Mouse (Mus musculus) limb, embryonic 10.5 days (tissue): ENCODE data around the gene Styxl1. TPM values are rescaled to one million over a fixed set of nuclear protein-coding genes. Genes with fewer than 3 reads are reported as not detected.

Experiments
- DNase-seq: peaks from one replicate; pipeline ENCODE4 v3.0.0-alpha.2; 2017; ENCODE audit warnings: low spot score
- H3K27ac ChIP-seq: fragments of 300-500 bp; sonication (generic); 2 replicates; pipeline ENCODE4 v1.5.1; 2016; ENCODE audit warnings: mild to moderate bottlenecking
- H3K27me3 ChIP-seq: fragments of 300-500 bp; sonication (generic); 2 replicates; pipeline ENCODE4 v1.6.1; 2016; ENCODE audit warnings: low read depth, mild to moderate bottlenecking; ENCODE audit not compliant: poor library complexity, severe bottlenecking
- H3K36me3 ChIP-seq: fragments of 300-500 bp; sonication (generic); 2 replicates; pipeline ENCODE4 v1.6.1; 2016; ENCODE audit warnings: mild to moderate bottlenecking, moderate library complexity
- H3K4me1 ChIP-seq: fragments of 300-500 bp; sonication (generic); 2 replicates; pipeline ENCODE4 v1.6.1; 2016
- H3K4me3 ChIP-seq: fragments of 300-500 bp; sonication (generic); 2 replicates; pipeline ENCODE4 v1.5.1; 2016; ENCODE audit warnings: mild to moderate bottlenecking, moderate library complexity
- H3K9me3 ChIP-seq: fragments of 300-500 bp; sonication (generic); replicated peaks from 2 replicates; pipeline ENCODE4 v1.6.1; 2016; ENCODE audit warnings: mild to moderate bottlenecking
- WGBS: fragments of 180-500 bp; shearing (Covaris S2); methylation state at CpG from one replicate; pipeline ENCODE4 v1.1.7; 2016; 5-methylcytosine and 5-hydroxymethylcytosine counted together
- polyA plus RNA-seq: library from polyadenylated mRNA; unstranded; fragments of >200 nt; fragmentation: Nextera tagmentation; extraction: Ambion mirVana; gene quantifications from 2 replicates; pipeline ENCODE4 v1.2.1, GENCODE M21; 2016

Styxl1 gene
- polyA plus RNA-seq, 1 experiment from 2014 or later: not detected

DNA sequence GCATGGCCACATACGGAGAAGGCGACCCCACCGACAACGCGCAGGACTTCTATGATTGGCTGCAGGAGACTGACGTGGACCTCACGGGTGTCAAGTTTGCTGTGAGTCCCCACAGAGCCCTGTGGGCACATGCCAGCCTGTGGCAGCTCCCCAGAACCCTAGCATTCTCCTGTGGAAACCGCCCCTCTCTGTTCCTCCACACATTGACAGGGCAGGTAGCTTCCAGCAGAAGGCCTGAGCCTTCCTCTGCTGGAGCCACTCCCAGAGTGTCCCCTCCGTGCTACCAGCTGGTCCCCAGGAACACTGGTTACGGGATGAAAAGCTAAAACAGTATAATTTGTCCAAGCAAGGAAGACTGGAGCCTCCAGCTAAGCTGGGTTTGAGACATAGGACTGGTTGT lies 47.9 kb downstream of the Styxl1 start:
- H3K4me1 ChIP-seq: peaks cover 30% of the 10 kb centered on the region
- peak overlapping the region; percentile 14; the same call in 1 of the 2 replicates for H3K27ac ChIP-seq
- peaks cover 85% of the 10 kb centered on the region for H3K36me3 ChIP-seq
- WGBS: 96% methylated on average over 10 of the region's 10 CpGs
- no peaks in the 10 kb centered on the region for H3K27me3 ChIP-seq
- H3K9me3 ChIP-seq: no peaks in the 10 kb centered on the region
- no peak overlapping the region for H3K4me3 ChIP-seq
- DNase-seq: no peak

DNA sequence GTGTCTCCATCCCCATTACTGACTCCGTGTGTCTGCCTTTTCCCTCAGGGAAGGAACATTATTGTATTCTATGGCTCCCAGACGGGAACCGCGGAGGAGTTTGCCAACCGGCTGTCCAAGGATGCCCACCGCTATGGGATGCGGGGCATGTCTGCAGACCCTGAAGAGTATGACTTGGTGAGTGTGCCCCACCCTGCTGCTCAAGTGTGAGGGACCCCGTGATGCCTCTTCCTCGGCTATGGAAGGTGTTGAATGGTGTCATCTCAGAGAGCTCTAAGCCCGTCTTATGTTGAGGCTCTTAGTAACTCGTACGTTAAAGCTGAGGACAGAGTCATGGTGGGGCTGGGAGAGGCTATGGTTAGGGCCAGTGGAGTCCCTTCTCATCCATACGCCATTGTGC lies 48.8 kb downstream of the Styxl1 start:
- Histone ChIP-seq H3K36me3 (peaks cover 76% of the 10 kb centered on the region), H3K4me3 (no peak overlapping the region), H3K9me3 (no peaks in the 10 kb centered on the region), H3K27ac (no peak overlapping the region), H3K4me1 (peaks cover 39% of the 10 kb centered on the region), H3K27me3 (no peaks in the 10 kb centered on the region)
- 92% methylated on average over 13 of the region's 13 CpGs for WGBS
- DNase-seq: no peak

DNA sequence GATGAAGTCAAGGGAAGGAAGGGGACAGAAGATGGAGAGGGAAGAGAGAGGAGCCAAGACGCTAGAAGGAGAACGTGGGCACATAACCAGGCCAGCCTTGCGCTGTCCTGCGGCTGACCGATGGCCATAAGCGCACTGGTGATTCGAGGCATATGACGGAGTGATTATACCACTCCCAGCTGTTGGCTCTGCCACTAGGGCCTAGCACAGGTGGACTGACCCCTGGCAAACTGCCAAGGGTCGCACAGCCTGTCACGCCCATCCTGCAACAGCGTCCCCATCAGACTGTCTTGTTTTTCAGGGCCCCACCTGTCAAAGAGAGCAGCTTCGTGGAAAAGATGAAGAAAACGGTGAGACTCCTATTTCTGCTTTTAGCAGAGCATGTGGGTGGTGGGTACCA lies 49.8 kb downstream of the Styxl1 start:
- Histone ChIP-seq H3K9me3 (no peaks in the 10 kb centered on the region), H3K27me3 (no peaks in the 10 kb centered on the region), H3K36me3 (peaks cover 68% of the 10 kb centered on the region), H3K4me3 (no peak overlapping the region), H3K4me1 (peaks cover 49% of the 10 kb centered on the region), H3K27ac (0 out of 2 replicates have a peak overlapping the region, but pooled peaks have one; percentile 20)
- DNase-seq: no peak
- WGBS: 95% methylated on average over 13 of the region's 13 CpGs

DNA sequence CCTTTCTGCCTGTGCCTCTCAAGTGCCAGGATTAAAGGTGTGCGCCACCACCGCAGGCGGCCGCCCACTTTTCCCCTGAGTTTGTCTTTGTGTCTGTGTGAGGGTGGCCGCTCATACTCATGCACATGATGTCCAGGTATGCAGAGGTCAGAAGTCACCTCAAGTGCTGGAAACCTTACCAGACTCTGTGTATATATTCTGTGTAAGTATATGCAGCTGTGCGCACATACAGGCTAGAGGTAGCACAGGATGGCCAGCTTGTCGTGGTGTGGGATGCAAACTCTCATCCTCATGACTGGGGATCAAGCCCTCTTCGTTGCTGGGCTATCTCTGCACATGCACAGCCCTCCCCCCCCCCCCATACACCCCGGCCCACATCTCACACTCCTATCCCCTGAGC lies 50.3 kb downstream of the Styxl1 start:
- peaks cover 63% of the 10 kb centered on the region for H3K36me3 ChIP-seq
- H3K4me3 ChIP-seq: no peak overlapping the region
- DNase-seq: no peak
- peak overlapping the region; percentile 94; the same call in 1 of the 2 replicates for H3K27ac ChIP-seq
- no peaks in the 10 kb centered on the region for H3K9me3 ChIP-seq
- H3K27me3 ChIP-seq: no peaks in the 10 kb centered on the region
- WGBS: 93% methylated on average over 9 of the region's 9 CpGs
- peaks cover 54% of the 10 kb centered on the region for H3K4me1 ChIP-seq

DNA sequence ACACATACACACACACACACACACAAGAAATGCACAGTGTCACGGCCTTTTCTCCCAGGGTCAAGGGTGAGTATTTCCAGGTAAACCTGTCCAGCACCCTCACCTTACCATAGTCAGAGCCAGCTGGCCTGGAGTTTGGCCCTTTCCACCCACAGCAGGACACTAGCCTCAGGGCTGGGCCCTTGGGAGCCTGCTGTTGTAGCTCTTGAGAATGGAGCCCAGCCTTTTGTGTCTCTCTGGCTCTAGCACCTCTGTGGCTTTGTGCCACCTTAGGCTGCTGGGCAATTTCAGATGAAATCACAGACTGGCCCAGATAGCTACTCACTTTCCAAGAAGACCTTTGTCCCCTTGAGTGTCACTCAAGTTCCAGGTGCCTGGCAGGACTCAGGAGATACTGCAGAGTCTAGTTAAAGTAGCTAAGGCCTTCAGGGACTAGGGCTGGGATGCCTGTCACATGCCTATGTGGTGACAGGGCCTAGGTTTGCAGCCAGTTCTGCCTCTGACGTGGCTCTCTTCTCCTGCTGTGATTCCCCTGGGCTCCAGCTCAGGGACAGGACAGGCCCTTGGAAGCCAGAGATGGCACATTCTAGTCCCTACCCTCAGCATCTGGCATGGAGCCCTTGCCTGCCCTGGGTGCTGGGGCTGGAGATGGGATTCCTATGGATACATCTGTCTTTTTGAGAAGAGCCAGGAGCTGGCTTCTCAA lies 51.4 kb downstream of the Styxl1 start:
- H3K4me1 ChIP-seq: peaks cover 64% of the 10 kb centered on the region
- H3K4me3 ChIP-seq: peak overlapping the region; percentile 55
- no peaks in the 10 kb centered on the region for H3K9me3 ChIP-seq
- peak overlapping the region; percentile 94 for H3K27ac ChIP-seq
- 79% methylated on average over 2 of the region's 2 CpGs for WGBS
- DNase-seq: no peak
- peaks cover 55% of the 10 kb centered on the region for H3K36me3 ChIP-seq
- no peaks in the 10 kb centered on the region for H3K27me3 ChIP-seq

DNA sequence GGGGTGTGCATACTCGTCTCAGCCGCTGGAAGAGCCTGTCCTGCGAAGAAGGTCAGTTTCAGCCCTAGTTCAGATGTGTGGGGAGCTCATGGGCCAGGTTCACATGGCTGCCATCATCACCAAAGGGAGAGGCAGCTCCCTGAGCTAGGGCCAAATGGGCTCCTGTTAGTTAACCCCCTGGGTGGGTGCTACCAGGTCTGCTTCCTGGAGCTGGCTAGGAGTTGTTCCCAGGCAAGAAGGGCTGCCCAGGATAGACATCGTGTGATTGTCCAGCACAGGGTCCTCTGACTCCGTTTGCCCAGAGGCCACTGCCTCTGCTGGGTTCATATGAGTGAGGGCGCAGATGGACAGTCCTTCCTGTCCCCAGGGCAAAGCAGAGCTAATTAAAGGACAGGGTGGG lies 52.2 kb downstream of the Styxl1 start:
- Histone ChIP-seq H3K36me3 (peaks cover 49% of the 10 kb centered on the region), H3K9me3 (no peaks in the 10 kb centered on the region), H3K4me3 (peak overlapping the region; percentile 55), H3K4me1 (peaks cover 64% of the 10 kb centered on the region), H3K27ac (peak overlapping the region; percentile 94), H3K27me3 (no peaks in the 10 kb centered on the region)
- WGBS: 24% methylated on average over 6 of the region's 6 CpGs
- no peak for DNase-seq

DNA sequence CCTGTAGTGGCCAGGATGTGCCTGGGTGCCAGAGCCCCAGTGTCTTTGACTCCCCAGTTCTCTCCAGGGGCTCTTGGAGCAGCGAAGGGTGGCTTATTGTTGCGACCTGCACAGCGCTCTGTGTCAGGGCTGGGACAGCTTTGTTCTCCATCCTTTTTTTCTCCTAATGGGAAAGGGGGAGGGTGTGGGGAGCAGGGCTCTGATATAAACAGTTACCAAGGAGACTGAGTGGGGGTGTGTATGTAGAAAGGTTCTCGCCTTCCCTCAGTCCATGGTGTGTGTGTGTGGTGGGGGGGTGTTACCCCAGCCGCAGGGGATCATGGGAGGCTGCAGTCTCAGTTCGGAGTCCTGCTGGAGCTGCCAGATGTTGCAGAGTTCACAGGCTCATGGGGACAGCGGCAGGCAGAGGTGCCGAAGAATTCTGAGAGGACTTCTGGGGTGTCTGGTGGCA lies 52.8 kb downstream of the Styxl1 start:
- DNase-seq: peak; percentile 82
- Histone ChIP-seq H3K27me3 (no peaks in the 10 kb centered on the region), H3K4me3 (peak overlapping the region; percentile 55), H3K9me3 (no peaks in the 10 kb centered on the region), H3K4me1 (peaks cover 65% of the 10 kb centered on the region), H3K36me3 (peaks cover 46% of the 10 kb centered on the region), H3K27ac (peak overlapping the region; percentile 94)
- WGBS: 2% methylated on average over 8 of the region's 8 CpGs

DNA sequence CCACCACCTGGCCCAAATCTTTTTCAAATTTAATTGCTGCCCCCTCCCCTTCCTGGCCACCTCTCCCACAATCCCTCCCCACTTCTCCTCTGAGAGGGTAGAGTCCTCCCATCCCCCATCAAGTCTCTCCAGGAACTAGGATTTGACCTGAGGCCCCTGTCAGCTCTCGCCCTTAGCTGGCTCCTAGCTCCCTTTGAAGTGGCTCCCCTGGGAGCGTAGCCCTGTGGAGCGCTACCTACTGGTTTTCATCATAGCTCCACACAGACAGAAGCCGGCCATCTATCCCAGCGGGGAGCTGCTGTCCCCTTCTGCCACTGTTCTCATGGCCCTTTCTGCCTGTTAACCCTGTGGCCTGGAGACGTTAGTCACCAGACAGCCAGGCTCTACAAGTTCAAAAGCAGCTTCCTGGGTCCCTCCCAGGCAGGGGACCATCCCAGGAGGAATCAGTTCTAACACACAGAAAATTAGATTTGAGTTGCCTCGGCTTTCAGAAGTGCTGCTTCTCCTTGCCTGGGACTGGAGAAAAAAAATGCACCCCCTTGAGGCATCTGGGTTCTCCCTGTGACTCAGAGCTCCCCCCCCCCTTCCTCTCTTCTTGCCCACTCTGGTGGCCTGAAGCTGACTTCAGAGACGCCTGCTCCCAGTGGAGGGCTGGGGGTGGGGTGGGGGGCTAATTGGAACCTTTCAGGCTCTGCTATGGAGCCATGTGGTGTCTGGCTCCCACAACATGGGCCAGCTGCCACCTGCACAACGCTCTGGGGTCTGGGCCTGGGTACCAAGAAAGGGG lies 53.5 kb downstream of the Styxl1 start:
- peak overlapping the region; percentile 94 for H3K27ac ChIP-seq
- WGBS: 3% methylated on average over 9 of the region's 9 CpGs
- peak overlapping the region; percentile 55 for H3K4me3 ChIP-seq
- H3K4me1 ChIP-seq: peaks cover 67% of the 10 kb centered on the region
- no peaks in the 10 kb centered on the region for H3K27me3 ChIP-seq
- H3K9me3 ChIP-seq: no peaks in the 10 kb centered on the region
- peak; percentile 84 for DNase-seq
- H3K36me3 ChIP-seq: peaks cover 46% of the 10 kb centered on the region

DNA sequence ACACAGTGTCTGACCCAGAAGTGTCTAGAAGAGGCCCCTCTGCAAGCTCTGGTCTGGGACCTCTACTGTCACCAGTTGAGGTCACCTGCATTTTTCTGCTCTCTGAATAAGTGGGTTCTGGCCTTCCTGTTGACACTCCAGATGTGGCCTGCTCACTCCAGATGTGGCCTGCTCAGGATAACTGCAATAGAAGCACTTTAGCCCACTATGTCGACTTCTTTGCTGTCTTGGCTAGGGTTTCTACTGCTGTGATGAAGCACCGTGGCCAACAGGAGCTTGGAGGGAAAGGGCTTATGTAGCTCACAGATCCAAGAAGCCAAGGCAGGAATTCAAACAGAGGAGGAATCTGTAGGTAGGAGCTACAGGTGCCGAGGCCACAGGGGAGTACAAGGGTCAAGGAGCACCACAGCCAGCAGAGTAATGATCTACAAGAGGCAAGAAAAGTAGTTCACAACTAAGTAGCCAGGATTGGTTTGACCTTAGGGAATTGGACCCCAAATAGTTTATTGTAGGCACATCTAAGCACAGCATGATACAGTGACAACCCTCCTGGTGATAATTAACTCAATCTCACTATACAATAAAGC lies 54.9 kb downstream of the Styxl1 start:
- DNase-seq: no peak
- Histone ChIP-seq H3K4me3 (no peak overlapping the region), H3K9me3 (no peaks in the 10 kb centered on the region), H3K27ac (peak overlapping the region; percentile 94), H3K27me3 (no peaks in the 10 kb centered on the region), H3K36me3 (peaks cover 44% of the 10 kb centered on the region), H3K4me1 (peaks cover 66% of the 10 kb centered on the region)
- WGBS: 60% methylated on average over 3 of the region's 3 CpGs

DNA sequence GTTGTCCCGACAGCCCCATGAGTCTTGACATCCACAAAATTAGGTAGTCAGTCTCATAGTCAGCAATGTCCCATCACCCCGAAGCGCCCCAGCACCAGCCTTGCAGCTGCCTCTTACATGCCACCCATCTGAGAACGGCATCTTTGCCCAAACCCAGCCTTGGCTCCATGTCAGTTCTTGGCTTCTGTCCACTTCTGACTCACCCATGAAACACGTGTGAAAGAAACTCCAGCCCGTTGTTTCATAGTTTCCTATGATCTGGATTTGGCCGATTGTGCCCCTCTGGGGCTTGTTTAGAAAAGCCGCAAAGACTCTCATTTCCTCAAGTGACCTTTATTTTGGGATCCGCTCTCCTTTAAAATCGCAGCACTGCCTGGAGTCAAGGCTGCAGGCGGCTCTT lies 56.1 kb downstream of the Styxl1 start:
- no peak for DNase-seq
- Histone ChIP-seq H3K4me1 (peaks cover 55% of the 10 kb centered on the region), H3K27me3 (no peaks in the 10 kb centered on the region)

DNA sequence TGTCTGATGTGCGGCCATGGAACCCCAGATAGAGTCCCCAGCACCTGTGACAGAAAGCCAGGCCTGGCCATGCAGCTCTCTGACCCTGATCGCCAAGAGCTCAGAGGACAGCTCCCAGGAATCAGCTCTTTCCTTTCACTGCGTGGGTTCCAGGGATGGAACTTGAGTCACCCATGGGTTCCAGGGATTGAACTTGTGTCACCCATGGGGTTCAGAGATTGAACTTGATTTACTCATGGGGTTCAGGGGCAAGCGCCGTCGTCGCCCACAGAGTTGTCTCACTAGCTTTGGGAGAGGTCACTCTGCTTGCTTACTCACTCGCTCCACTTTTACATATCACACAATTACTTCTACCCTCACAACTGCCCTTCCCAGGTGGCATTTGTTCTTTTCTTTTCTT lies 57.1 kb downstream of the Styxl1 start:
- Histone ChIP-seq H3K4me1 (peaks cover 45% of the 10 kb centered on the region), H3K4me3 (no peak overlapping the region), H3K27me3 (no peaks in the 10 kb centered on the region), H3K27ac (no peak overlapping the region), H3K9me3 (no peaks in the 10 kb centered on the region), H3K36me3 (peaks cover 50% of the 10 kb centered on the region)
- no peak for DNase-seq
- 90% methylated on average over 8 of the region's 8 CpGs for WGBS

More for the DNA sequence above, 56.1 kb downstream of the Styxl1 start:
- Histone ChIP-seq H3K36me3 (peaks cover 45% of the 10 kb centered on the region), H3K4me3 (no peak overlapping the region), H3K27ac (no peak overlapping the region; the same call in 1 of the 2 replicates), H3K9me3 (no peaks in the 10 kb centered on the region)
- 93% methylated on average over 11 of the region's 11 CpGs for WGBS

DNA sequence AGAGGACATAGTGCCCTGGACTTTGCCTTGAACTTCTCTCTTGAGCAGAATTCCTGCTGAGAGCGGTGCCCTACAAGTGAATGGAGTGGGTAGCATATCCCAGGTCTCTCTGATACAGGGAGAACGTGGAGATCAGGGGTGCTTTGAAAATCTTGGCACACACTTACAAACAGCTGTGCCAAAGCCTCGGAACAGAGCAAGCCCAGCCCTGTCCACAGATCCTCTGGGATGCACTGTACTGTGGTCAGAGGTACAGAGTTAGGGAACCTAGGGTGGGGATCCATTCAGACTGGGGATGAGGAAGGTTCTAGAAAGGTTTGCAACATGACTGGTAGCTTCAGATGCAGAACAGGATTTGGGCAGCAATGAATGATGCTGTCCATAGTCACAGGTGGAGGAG lies 58.1 kb downstream of the Styxl1 start:
- no peak for DNase-seq
- Histone ChIP-seq H3K36me3 (peaks cover 59% of the 10 kb centered on the region), H3K27me3 (no peaks in the 10 kb centered on the region), H3K27ac (no peak overlapping the region), H3K4me1 (peaks cover 35% of the 10 kb centered on the region), H3K4me3 (no peak overlapping the region), H3K9me3 (no peaks in the 10 kb centered on the region)
- WGBS: 93% methylated on average over 3 of the region's 3 CpGs

DNA sequence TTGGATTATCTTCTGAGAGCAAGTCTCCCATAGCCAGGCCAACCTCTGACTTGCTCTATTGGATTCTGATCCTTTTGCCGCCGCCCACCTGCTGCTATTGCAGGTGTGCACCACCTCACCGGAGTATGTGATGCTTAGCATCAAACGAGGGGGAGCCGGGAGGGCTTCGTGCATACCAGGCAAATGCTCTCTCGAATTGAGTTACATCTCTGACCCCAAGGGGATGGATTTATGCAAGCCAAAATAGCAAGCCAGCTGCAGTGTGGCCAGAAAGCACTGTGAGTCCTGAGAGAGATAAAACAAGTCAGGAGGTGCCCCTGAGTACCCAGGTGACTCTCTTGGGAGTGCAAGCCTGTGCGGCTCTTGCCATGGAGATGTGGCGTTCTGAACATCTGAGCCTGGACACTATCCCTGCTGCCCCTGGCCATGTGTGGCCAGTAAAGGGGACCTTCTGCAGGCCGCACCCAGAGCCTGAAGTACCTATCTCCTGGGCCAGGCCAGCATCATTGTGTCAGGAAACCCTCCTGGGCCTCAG lies 58.5 kb downstream of the Styxl1 start:
- Histone ChIP-seq H3K27ac (no peak overlapping the region), H3K27me3 (no peaks in the 10 kb centered on the region), H3K36me3 (peaks cover 59% of the 10 kb centered on the region), H3K9me3 (no peaks in the 10 kb centered on the region), H3K4me3 (no peak overlapping the region), H3K4me1 (peaks cover 30% of the 10 kb centered on the region)
- 82% methylated on average over 10 of the region's 10 CpGs for WGBS
- DNase-seq: no peak
